Mouse (Mus musculus): ENCODE results near the gene Erbin. TPM values are rescaled to one million over a fixed set of nuclear protein-coding genes. Genes with fewer than 3 reads are reported as not detected.
A peak's percentile ranks its signal among the peaks of the same experiment; 100 is the strongest.

The Erbin gene
- total RNA-seq, 1 experiment: 10.6 TPM

GRCm38 (mm10) chr13:103919956-103920260 is 406 bp downstream of the Erbin start:
- peak overlapping the region; percentile 83 for H3K9ac ChIP-seq (ENCODE audit: insufficient read depth, low read depth, low read length, poor library complexity, severe bottlenecking)
- no peak overlapping the region for H3K27ac ChIP-seq (ENCODE audit: insufficient read depth, low read depth, low read length, poor library complexity, severe bottlenecking)
- peak overlapping the region; percentile 75 to 90 for H3K4me3 ChIP-seq (ENCODE audit: insufficient read depth in 1 of 2, low read depth in 1 of 2, low read length in 2 of 2, poor library complexity in 1 of 2, severe bottlenecking in 1 of 2)
- H3K4me1 ChIP-seq (ENCODE audit: control insufficient read depth in 2 of 2, insufficient read depth in 2 of 2, low read length in 2 of 2, poor library complexity in 1 of 2): peaks cover 0 to 6% of the 10 kb centered on the region in 2 experiments; a peak in 1 of 4 replicates
- TF ChIP-seq CHD2 (IDR thresholded peaks at IDR 0.05; ENCODE audit: low read depth, low read length) (no peak), HCFC1 (IDR thresholded peaks at IDR 0.05; ENCODE audit: borderline replicate concordance, insufficient read depth, low read length) (no peak), ZC3H11A (IDR thresholded peaks at IDR 0.05; ENCODE audit: borderline replicate concordance, low read depth, low read length) (no peak), MAFK (IDR thresholded peaks at IDR 0.05; ENCODE audit: insufficient read depth, low read depth, low read length) (no peak), ZNF384 (IDR thresholded peaks at IDR 0.05; ENCODE audit: low read depth, low read length) (no peak)
- no peaks in the 10 kb centered on the region for H3K9me3 ChIP-seq (ENCODE audit: control insufficient read depth, insufficient read depth, low read depth, low read length)
- in situ Hi-C loops (cut with MboI; ENCODE audit: low sequenced_read_pairs in 2 of 2, unreplicated experiment in 2 of 2): no loop called here
- H3K36me3 ChIP-seq (ENCODE audit: control insufficient read depth, insufficient read depth, low read length, poor library complexity, severe bottlenecking): no peaks in the 10 kb centered on the region
- DNase-seq (ENCODE audit: low read depth, low spot score): peak; percentile 24

- in situ Hi-C loops (cut with MboI; ENCODE audit: low sequenced_read_pairs in 2 of 2, unreplicated experiment in 2 of 2): no loop called here
- Histone ChIP-seq H3K36me3 (ENCODE audit: control insufficient read depth, insufficient read depth, low read length, poor library complexity, severe bottlenecking) (no peaks in the 10 kb centered on the region), H3K4me1 (ENCODE audit: control insufficient read depth in 2 of 2, insufficient read depth in 2 of 2, low read length in 2 of 2, poor library complexity in 1 of 2) (peaks cover 0 to 6% of the 10 kb centered on the region in 2 experiments; a peak in 1 of 4 replicates), H3K9ac (ENCODE audit: insufficient read depth, low read depth, low read length, poor library complexity, severe bottlenecking) (peak overlapping the region; percentile 83), H3K4me3 (ENCODE audit: insufficient read depth in 1 of 2, low read depth in 1 of 2, low read length in 2 of 2, poor library complexity in 1 of 2, severe bottlenecking in 1 of 2) (peak overlapping the region; percentile 75 to 90), H3K9me3 (ENCODE audit: control insufficient read depth, insufficient read depth, low read depth, low read length) (no peaks in the 10 kb centered on the region), H3K27ac (ENCODE audit: insufficient read depth, low read depth, low read length, poor library complexity, severe bottlenecking) (no peak overlapping the region)
- DNase-seq (ENCODE audit: low read depth, low spot score): peak; percentile 17
- TF ChIP-seq MAFK (IDR thresholded peaks at IDR 0.05; ENCODE audit: insufficient read depth, low read depth, low read length): no peak
- no peak for TF ChIP-seq ZC3H11A (IDR thresholded peaks at IDR 0.05; ENCODE audit: borderline replicate concordance, low read depth, low read length)
- no peak for TF ChIP-seq HCFC1 (IDR thresholded peaks at IDR 0.05; ENCODE audit: borderline replicate concordance, insufficient read depth, low read length)
- no peak for TF ChIP-seq CHD2 (IDR thresholded peaks at IDR 0.05; ENCODE audit: low read depth, low read length)
- TF ChIP-seq ZNF384 (IDR thresholded peaks at IDR 0.05; ENCODE audit: low read depth, low read length): no peak
These were observed 919 bp downstream of the Erbin start for GRCm38 (mm10) chr13:103919234-103919955.

- DNase-seq (ENCODE audit: low read depth, low spot score): no peak
- in situ Hi-C loops (cut with MboI; ENCODE audit: low sequenced_read_pairs in 2 of 2, unreplicated experiment in 2 of 2): no loop called here
- Histone ChIP-seq H3K27ac (ENCODE audit: insufficient read depth, low read depth, low read length, poor library complexity, severe bottlenecking) (no peak overlapping the region), H3K9ac (ENCODE audit: insufficient read depth, low read depth, low read length, poor library complexity, severe bottlenecking) (no peak overlapping the region), H3K9me3 (ENCODE audit: control insufficient read depth, insufficient read depth, low read depth, low read length) (no peaks in the 10 kb centered on the region), H3K4me1 (ENCODE audit: control insufficient read depth in 2 of 2, insufficient read depth in 2 of 2, low read length in 2 of 2, poor library complexity in 1 of 2) (peaks cover 0 to 6% of the 10 kb centered on the region in 2 experiments; a peak in 1 of 4 replicates), H3K4me3 (ENCODE audit: insufficient read depth in 1 of 2, low read depth in 1 of 2, low read length in 2 of 2, poor library complexity in 1 of 2, severe bottlenecking in 1 of 2) (peak overlapping the region in 1 of 2 experiments; percentile 90; a peak in 2 of 4 replicates), H3K36me3 (ENCODE audit: control insufficient read depth, insufficient read depth, low read length, poor library complexity, severe bottlenecking) (no peaks in the 10 kb centered on the region)
- TF ChIP-seq MAFK (IDR thresholded peaks at IDR 0.05; ENCODE audit: insufficient read depth, low read depth, low read length) (no peak), CHD2 (IDR thresholded peaks at IDR 0.05; ENCODE audit: low read depth, low read length) (no peak), HCFC1 (IDR thresholded peaks at IDR 0.05; ENCODE audit: borderline replicate concordance, insufficient read depth, low read length) (no peak), ZNF384 (IDR thresholded peaks at IDR 0.05; ENCODE audit: low read depth, low read length) (no peak), ZC3H11A (IDR thresholded peaks at IDR 0.05; ENCODE audit: borderline replicate concordance, low read depth, low read length) (no peak)
These were observed 1.9 kb downstream of the Erbin start for GRCm38 (mm10) chr13:103918432-103918831.

GRCm38 (mm10) chr13:103914114-103914736 is 6.1 kb downstream of the Erbin start:
- H3K4me3 ChIP-seq (ENCODE audit: insufficient read depth in 1 of 2, low read depth in 1 of 2, low read length in 2 of 2, poor library complexity in 1 of 2, severe bottlenecking in 1 of 2): no peak overlapping the region
- H3K9me3 ChIP-seq (ENCODE audit: control insufficient read depth, insufficient read depth, low read depth, low read length): no peaks in the 10 kb centered on the region
- TF ChIP-seq ZC3H11A (IDR thresholded peaks at IDR 0.05; ENCODE audit: borderline replicate concordance, low read depth, low read length) (no peak), MAFK (IDR thresholded peaks at IDR 0.05; ENCODE audit: insufficient read depth, low read depth, low read length) (no peak), HCFC1 (IDR thresholded peaks at IDR 0.05; ENCODE audit: borderline replicate concordance, insufficient read depth, low read length) (no peak), ZNF384 (IDR thresholded peaks at IDR 0.05; ENCODE audit: low read depth, low read length) (no peak), CHD2 (IDR thresholded peaks at IDR 0.05; ENCODE audit: low read depth, low read length) (no peak)
- H3K4me1 ChIP-seq (ENCODE audit: control insufficient read depth in 2 of 2, insufficient read depth in 2 of 2, low read length in 2 of 2, poor library complexity in 1 of 2): peaks cover 0 to 3% of the 10 kb centered on the region in 2 experiments; a peak in 1 of 4 replicates
- H3K9ac ChIP-seq (ENCODE audit: insufficient read depth, low read depth, low read length, poor library complexity, severe bottlenecking): no peak overlapping the region
- H3K27ac ChIP-seq (ENCODE audit: insufficient read depth, low read depth, low read length, poor library complexity, severe bottlenecking): no peak overlapping the region
- in situ Hi-C loops (cut with MboI; ENCODE audit: low sequenced_read_pairs in 2 of 2, unreplicated experiment in 2 of 2): no loop called here
- H3K36me3 ChIP-seq (ENCODE audit: control insufficient read depth, insufficient read depth, low read length, poor library complexity, severe bottlenecking): no peaks in the 10 kb centered on the region
- no peak for DNase-seq (ENCODE audit: low read depth, low spot score)

All from ES-E14 (cell line).